Mouse (Mus musculus): ENCODE data around the gene Plekhm1. TPM values are rescaled to one million over a fixed set of nuclear protein-coding genes. Genes with fewer than 3 reads are reported as not detected.

Gene Plekhm1
- polyA plus RNA-seq, 1 experiment from 2014 or later = 4.7 TPM

DNA sequence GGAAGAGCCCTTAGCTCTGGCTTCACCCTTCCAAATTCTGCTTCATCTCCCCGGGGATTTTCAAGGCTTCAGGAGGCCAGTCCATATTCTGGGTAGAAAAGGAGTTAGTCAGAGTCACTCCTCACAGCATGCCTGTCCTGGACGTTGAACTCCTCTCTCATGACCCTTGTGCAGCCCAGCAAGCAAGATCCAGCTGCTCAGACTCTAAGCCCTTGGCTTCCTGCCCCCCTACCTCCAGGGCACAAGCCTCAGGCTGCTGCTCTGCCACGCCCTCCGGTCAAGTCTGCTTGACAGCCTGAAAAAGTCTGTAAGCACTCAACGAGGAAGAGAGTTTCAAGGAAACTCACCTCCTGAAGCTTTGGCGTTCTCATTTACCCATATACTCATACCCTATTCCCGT lies 5.9 kb downstream of the Plekhm1 start:
- Histone ChIP-seq H3K4me1 (replicated peaks; ENCODE audit: control insufficient read depth, insufficient read depth, low read length) (no peaks in the 10 kb centered on the region), H3K4me2 (replicated peaks; ENCODE audit: low read depth) (no peak overlapping the region), H3K9ac (ENCODE audit: low read depth, low read length) (no peak overlapping the region), H3K9me3 (ENCODE audit: control insufficient read depth) (no peaks in the 10 kb centered on the region), H3K36me3 (ENCODE audit: control insufficient read depth, insufficient read depth) (peaks cover 4% of the 10 kb centered on the region; the same call in 1 of the 2 replicates), H3K27ac (ENCODE audit: low read depth, low read length) (no peak overlapping the region), H3K4me3 (ENCODE audit: low read depth, low read length) (no peak overlapping the region), H3K27me3 (replicated peaks; ENCODE audit: control insufficient read depth, insufficient read depth, low read length) (no peaks in the 10 kb centered on the region)
- TF ChIP-seq CTCF (IDR thresholded peaks at IDR 0.05; ENCODE audit: low read depth) = no peak
- WGBS = 41% methylated on average over 7 of the region's 7 CpGs
- ATAC-seq = peak; percentile 42; the same call in 1 of the 2 replicates

DNA sequence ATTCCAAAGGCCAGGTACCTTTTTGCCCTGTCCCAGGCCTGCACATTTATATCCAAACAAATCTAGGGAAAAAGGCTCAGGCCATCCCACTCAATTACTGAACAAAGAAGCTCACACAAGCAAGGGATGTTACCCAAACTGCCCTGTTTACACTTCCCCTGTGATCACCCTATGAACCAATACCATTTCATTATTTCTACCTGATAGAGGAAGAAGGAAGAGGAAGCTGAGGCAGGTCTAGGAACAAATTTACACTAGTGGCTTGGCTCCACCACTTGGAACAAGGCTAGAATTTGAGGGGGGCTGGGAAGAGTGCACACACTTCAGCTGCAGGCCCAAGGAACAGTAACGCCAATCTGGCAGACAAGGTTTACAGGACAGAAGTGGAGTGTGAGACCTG lies 6.7 kb downstream of the Plekhm1 start:
- Histone ChIP-seq H3K4me2 (replicated peaks; ENCODE audit: low read depth) (no peak overlapping the region), H3K4me3 (ENCODE audit: low read depth, low read length) (no peak overlapping the region), H3K27me3 (replicated peaks; ENCODE audit: control insufficient read depth, insufficient read depth, low read length) (no peaks in the 10 kb centered on the region), H3K9ac (ENCODE audit: low read depth, low read length) (no peak overlapping the region), H3K4me1 (replicated peaks; ENCODE audit: control insufficient read depth, insufficient read depth, low read length) (no peaks in the 10 kb centered on the region), H3K36me3 (ENCODE audit: control insufficient read depth, insufficient read depth) (peaks cover 4% of the 10 kb centered on the region; the same call in 1 of the 2 replicates), H3K27ac (ENCODE audit: low read depth, low read length) (no peak overlapping the region), H3K9me3 (ENCODE audit: control insufficient read depth) (no peaks in the 10 kb centered on the region)
- no peak for ATAC-seq
- TF ChIP-seq CTCF (IDR thresholded peaks at IDR 0.05; ENCODE audit: low read depth) = no peak
- WGBS = 95% methylated on average over 1 of the region's 1 CpGs

DNA sequence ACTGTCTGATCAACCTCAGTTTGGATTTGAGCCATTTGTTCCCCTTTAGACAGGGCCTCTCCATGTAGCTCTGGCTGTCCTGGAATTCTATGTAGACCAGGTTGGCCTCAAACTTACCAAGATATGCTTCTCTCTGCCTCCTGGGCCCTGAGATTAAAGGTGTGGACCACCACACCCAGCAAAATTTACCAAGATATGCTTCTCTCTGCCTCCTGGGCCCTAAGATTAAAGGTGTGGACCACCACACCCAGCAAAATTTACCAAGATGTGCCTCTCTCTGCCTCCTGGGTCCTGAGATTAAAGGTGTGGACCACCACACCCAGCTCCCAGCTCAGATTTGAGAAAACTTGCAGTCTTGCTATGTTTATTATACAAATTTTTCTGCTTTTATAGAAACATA lies 7.9 kb downstream of the Plekhm1 start:
- no peak overlapping the region for H3K27ac ChIP-seq (ENCODE audit: low read depth, low read length)
- no peak overlapping the region for H3K9ac ChIP-seq (ENCODE audit: low read depth, low read length)
- no peak for TF ChIP-seq CTCF (IDR thresholded peaks at IDR 0.05; ENCODE audit: low read depth)
- ATAC-seq = no peak
- no peaks in the 10 kb centered on the region for H3K9me3 ChIP-seq (ENCODE audit: control insufficient read depth)
- no peak overlapping the region for H3K4me3 ChIP-seq (ENCODE audit: low read depth, low read length)
- no peaks in the 10 kb centered on the region for H3K27me3 ChIP-seq (replicated peaks; ENCODE audit: control insufficient read depth, insufficient read depth, low read length)
- H3K4me1 ChIP-seq (replicated peaks; ENCODE audit: control insufficient read depth, insufficient read depth, low read length) = no peaks in the 10 kb centered on the region
- no peak overlapping the region for H3K4me2 ChIP-seq (replicated peaks; ENCODE audit: low read depth)
- H3K36me3 ChIP-seq (ENCODE audit: control insufficient read depth, insufficient read depth) = peaks cover 4% of the 10 kb centered on the region; the same call in 1 of the 2 replicates

DNA sequence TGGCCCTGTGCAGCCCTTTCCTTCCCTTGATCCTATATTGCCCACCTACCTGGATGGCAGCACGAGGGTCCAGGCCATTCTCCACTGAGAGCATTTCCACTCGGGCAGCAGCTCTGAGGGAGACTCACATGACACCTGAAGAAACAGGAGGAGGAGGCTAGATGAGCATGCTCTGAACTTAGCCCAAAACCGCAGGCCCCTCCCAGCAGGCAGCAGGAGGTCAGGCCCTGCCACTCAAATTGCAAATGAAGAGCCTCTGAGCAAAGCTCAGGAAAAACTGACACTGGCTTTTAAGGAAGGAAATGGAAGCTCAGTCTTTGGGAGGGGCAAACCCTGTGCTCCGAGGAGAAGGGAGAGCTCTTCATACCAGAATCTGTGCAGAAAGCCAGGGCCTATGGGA lies 8.7 kb downstream of the Plekhm1 start:
- Histone ChIP-seq H3K4me3 (ENCODE audit: low read depth, low read length) (no peak overlapping the region), H3K27me3 (replicated peaks; ENCODE audit: control insufficient read depth, insufficient read depth, low read length) (no peaks in the 10 kb centered on the region), H3K9me3 (ENCODE audit: control insufficient read depth) (no peaks in the 10 kb centered on the region), H3K4me2 (replicated peaks; ENCODE audit: low read depth) (no peak overlapping the region), H3K36me3 (ENCODE audit: control insufficient read depth, insufficient read depth) (peaks cover 4% of the 10 kb centered on the region; the same call in 1 of the 2 replicates), H3K27ac (ENCODE audit: low read depth, low read length) (no peak overlapping the region), H3K4me1 (replicated peaks; ENCODE audit: control insufficient read depth, insufficient read depth, low read length) (no peaks in the 10 kb centered on the region), H3K9ac (ENCODE audit: low read depth, low read length) (no peak overlapping the region)
- WGBS = 73% methylated on average over 4 of the region's 4 CpGs
- ATAC-seq = no peak
- TF ChIP-seq CTCF (IDR thresholded peaks at IDR 0.05; ENCODE audit: low read depth) = no peak

DNA sequence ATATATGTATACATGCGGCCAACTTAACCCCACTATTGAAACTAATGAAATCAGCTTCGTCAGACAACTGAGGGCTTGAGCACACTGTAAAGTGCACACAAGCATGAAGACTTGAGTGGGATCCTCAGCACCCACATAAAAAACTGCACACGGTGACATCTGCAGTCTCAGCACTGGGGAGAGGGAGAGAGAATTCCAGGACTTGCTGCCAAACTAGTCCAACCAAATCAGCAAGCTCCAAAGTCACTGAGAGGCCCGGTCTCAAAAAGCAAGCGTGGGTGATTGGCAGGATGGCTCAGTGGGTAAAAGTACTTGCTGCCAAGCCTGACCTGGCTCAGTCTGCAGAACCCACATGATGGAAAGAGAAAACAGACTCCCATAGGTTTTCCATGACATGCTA lies 9.7 kb downstream of the Plekhm1 start:
- Histone ChIP-seq H3K4me1 (replicated peaks; ENCODE audit: control insufficient read depth, insufficient read depth, low read length) (no peaks in the 10 kb centered on the region), H3K27ac (ENCODE audit: low read depth, low read length) (no peak overlapping the region), H3K9me3 (ENCODE audit: control insufficient read depth) (no peaks in the 10 kb centered on the region), H3K27me3 (replicated peaks; ENCODE audit: control insufficient read depth, insufficient read depth, low read length) (no peaks in the 10 kb centered on the region), H3K4me2 (replicated peaks; ENCODE audit: low read depth) (no peak overlapping the region), H3K4me3 (ENCODE audit: low read depth, low read length) (no peak overlapping the region), H3K36me3 (ENCODE audit: control insufficient read depth, insufficient read depth) (peaks cover 4% of the 10 kb centered on the region; the same call in 1 of the 2 replicates), H3K9ac (ENCODE audit: low read depth, low read length) (no peak overlapping the region)
- 96% methylated on average over 5 of the region's 5 CpGs for WGBS
- no peak for ATAC-seq
- TF ChIP-seq CTCF (IDR thresholded peaks at IDR 0.05; ENCODE audit: low read depth) = no peak

DNA sequence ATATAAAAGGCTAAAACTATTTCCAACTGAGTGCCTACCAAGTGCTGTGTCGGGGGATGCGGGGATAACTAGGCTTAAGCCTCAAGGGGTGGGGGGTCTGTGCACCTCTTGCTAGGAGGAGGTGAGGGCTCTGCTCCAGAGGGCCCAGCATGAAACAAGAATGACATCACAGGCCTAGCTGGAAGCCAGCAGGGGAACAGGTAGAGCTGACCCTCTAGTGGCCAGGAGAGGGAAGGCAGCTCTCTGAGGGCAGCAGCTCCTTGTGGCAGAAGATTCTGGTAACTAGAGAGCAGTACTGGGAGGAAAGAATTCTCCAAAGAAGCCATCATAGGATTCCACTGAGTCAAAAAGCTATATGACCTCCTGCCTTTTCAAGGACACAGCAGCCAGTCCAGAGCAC lies 10.3 kb downstream of the Plekhm1 start:
- Histone ChIP-seq H3K27me3 (replicated peaks; ENCODE audit: control insufficient read depth, insufficient read depth, low read length) (no peaks in the 10 kb centered on the region), H3K9me3 (ENCODE audit: control insufficient read depth) (no peaks in the 10 kb centered on the region), H3K9ac (ENCODE audit: low read depth, low read length) (no peak overlapping the region), H3K4me1 (replicated peaks; ENCODE audit: control insufficient read depth, insufficient read depth, low read length) (no peaks in the 10 kb centered on the region), H3K4me2 (replicated peaks; ENCODE audit: low read depth) (no peak overlapping the region), H3K36me3 (ENCODE audit: control insufficient read depth, insufficient read depth) (peaks cover 4% of the 10 kb centered on the region; the same call in 1 of the 2 replicates), H3K4me3 (ENCODE audit: low read depth, low read length) (no peak overlapping the region), H3K27ac (ENCODE audit: low read depth, low read length) (no peak overlapping the region)
- WGBS = 63% methylated on average over 2 of the region's 2 CpGs
- TF ChIP-seq CTCF (IDR thresholded peaks at IDR 0.05; ENCODE audit: low read depth) = peak; percentile 86
- ATAC-seq = 0 out of 2 replicates have a peak, but pooled peaks have one; percentile 33

DNA sequence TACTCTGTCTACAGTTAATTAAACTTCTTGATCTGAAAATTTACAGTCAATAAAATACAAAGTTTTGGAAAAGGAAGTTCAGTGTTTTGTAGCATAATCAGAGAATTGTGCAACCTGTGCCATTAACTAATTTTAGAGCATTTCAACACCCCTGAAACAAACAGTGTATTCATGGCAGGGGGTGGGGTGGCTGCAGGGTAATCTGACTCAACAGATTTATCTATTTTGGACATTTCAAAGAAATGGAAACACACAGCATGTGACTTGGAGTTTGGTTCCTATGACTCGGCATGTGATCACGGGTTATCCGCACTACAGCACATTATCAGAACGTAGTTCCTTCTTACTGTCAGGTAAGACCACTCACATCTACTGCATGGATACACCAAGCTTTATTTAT lies 12.5 kb downstream of the Plekhm1 start:
- no peak for TF ChIP-seq CTCF (IDR thresholded peaks at IDR 0.05; ENCODE audit: low read depth)

More for the DNA sequence above, 12.5 kb downstream of the Plekhm1 start:
- Histone ChIP-seq H3K9ac (ENCODE audit: low read depth, low read length) (no peak overlapping the region), H3K27me3 (replicated peaks; ENCODE audit: control insufficient read depth, insufficient read depth, low read length) (no peaks in the 10 kb centered on the region), H3K4me1 (replicated peaks; ENCODE audit: control insufficient read depth, insufficient read depth, low read length) (no peaks in the 10 kb centered on the region), H3K4me3 (ENCODE audit: low read depth, low read length) (no peak overlapping the region), H3K9me3 (ENCODE audit: control insufficient read depth) (no peaks in the 10 kb centered on the region), H3K27ac (ENCODE audit: low read depth, low read length) (no peak overlapping the region), H3K4me2 (replicated peaks; ENCODE audit: low read depth) (no peak overlapping the region), H3K36me3 (ENCODE audit: control insufficient read depth, insufficient read depth) (peaks cover 24% of the 10 kb centered on the region)
- WGBS = 74% methylated on average over 4 of the region's 4 CpGs
- no peak for ATAC-seq

Measured in intestine, postnatal 0 days (tissue).